Mouse (Mus musculus) neural tube, embryonic 11.5 days (tissue): ENCODE results near the gene Clta. TPM values are rescaled to one million over a fixed set of nuclear protein-coding genes. Genes with fewer than 3 reads are reported as not detected.

Experiments used
- ATAC-seq: fragments of 200-750 bp; cut with Nextera tagmentation; 2 replicates; pipeline ENCODE4 v1.8.0; 2017; ENCODE audit warnings: moderate number of reproducible peaks, mild to moderate bottlenecking, moderate TSS enrichment, moderate library complexity; ENCODE audit not compliant: insufficient read depth, low FRiP score, low TSS enrichment
- DNase-seq: peaks from one replicate; pipeline ENCODE4 v3.0.0-alpha.2; 2015; ENCODE audit warnings: low spot score
- H3K27ac ChIP-seq: fragments of 300-500 bp; sonication (generic); 2 replicates; pipeline ENCODE4 v1.5.1; 2014; ENCODE audit warnings: low read depth, mild to moderate bottlenecking, low read length
- H3K27me3 ChIP-seq: fragments of 300-500 bp; sonication (generic); 2 replicates; pipeline ENCODE4 v1.6.1; 2014; ENCODE audit warnings: mild to moderate bottlenecking, low read length, mixed read lengths; ENCODE audit not compliant: control insufficient read depth, insufficient read depth
- H3K36me3 ChIP-seq: fragments of 300-500 bp; sonication (generic); 2 replicates; pipeline ENCODE4 v1.6.1; 2014; ENCODE audit warnings: mild to moderate bottlenecking, low read length, moderate library complexity, mixed read lengths; ENCODE audit not compliant: control insufficient read depth, insufficient read depth
- H3K4me1 ChIP-seq: fragments of 300-500 bp; sonication (generic); 2 replicates; pipeline ENCODE4 v1.6.1; 2014; ENCODE audit warnings: low read length, mixed read lengths; ENCODE audit not compliant: control insufficient read depth, insufficient read depth
- H3K4me2 ChIP-seq: fragments of 300-500 bp; sonication (generic); 2 replicates; pipeline ENCODE4 v1.6.1; 2014; ENCODE audit warnings: low read depth, mild to moderate bottlenecking, moderate library complexity
- H3K4me3 ChIP-seq: fragments of 300-500 bp; sonication (generic); 2 replicates; pipeline ENCODE4 v1.5.1; 2014; ENCODE audit warnings: low read depth, low read length
- H3K9ac ChIP-seq: fragments of 300-500 bp; sonication (generic); 2 replicates; pipeline ENCODE4 v1.6.1; 2014; ENCODE audit warnings: mild to moderate bottlenecking, low read length
- H3K9me3 ChIP-seq: fragments of 300-500 bp; sonication (generic); 2 replicates; pipeline ENCODE4 v1.6.1; 2016; ENCODE audit warnings: low read length; ENCODE audit not compliant: control insufficient read depth
- WGBS: fragments of 180-500 bp; shearing (Covaris S2); extraction: QIAGEN DNeasy Blood & Tissue Kit; methylation state at CpG from one replicate; pipeline ENCODE4 v1.1.7; 2014; 5-methylcytosine and 5-hydroxymethylcytosine counted together
- polyA plus RNA-seq: library from polyadenylated mRNA; unstranded; fragments of >200 nt; fragmentation: Nextera tagmentation; extraction: Ambion mirVana; gene quantifications from 2 replicates; pipeline ENCODE4 v1.2.1, GENCODE M21; 2014

Gene Clta
- polyA plus RNA-seq, 1 experiment from 2014 or later = 257 TPM

GRCm38 (mm10) chr4:44069411-44069810, 65.2 kb downstream of the Clta start:
- Histone ChIP-seq H3K27me3 (no peaks in the 10 kb centered on the region), H3K9me3 (no peaks in the 10 kb centered on the region), H3K27ac (no peak overlapping the region), H3K4me1 (peaks cover 6% of the 10 kb centered on the region), H3K36me3 (no peaks in the 10 kb centered on the region), H3K9ac (no peak overlapping the region), H3K4me2 (no peak overlapping the region), H3K4me3 (no peak overlapping the region)
- ATAC-seq (no peak), DNase-seq (no peak)
- WGBS = 89% methylated on average over 4 of the region's 4 CpGs

- no peak for ATAC-seq
- Histone ChIP-seq H3K27ac (no peak overlapping the region), H3K4me1 (peaks cover 6% of the 10 kb centered on the region), H3K4me3 (no peak overlapping the region), H3K27me3 (no peaks in the 10 kb centered on the region), H3K36me3 (no peaks in the 10 kb centered on the region), H3K9ac (no peak overlapping the region), H3K9me3 (no peaks in the 10 kb centered on the region), H3K4me2 (no peak overlapping the region)
- WGBS = 78% methylated on average over 4 of the region's 4 CpGs
- DNase-seq = no peak
These were observed 66.4 kb downstream of the Clta start for GRCm38 (mm10) chr4:44070641-44071040.

GRCm38 (mm10) chr4:44071741-44072145, 67.5 kb downstream of the Clta start:
- Histone ChIP-seq H3K27ac (no peak overlapping the region), H3K4me1 (peaks cover 6% of the 10 kb centered on the region), H3K9me3 (no peaks in the 10 kb centered on the region), H3K4me3 (peak overlapping the region; percentile 83), H3K27me3 (no peaks in the 10 kb centered on the region), H3K36me3 (no peaks in the 10 kb centered on the region), H3K4me2 (peak overlapping the region; percentile 79), H3K9ac (peak overlapping the region; percentile 78)
- WGBS = 10% methylated on average over 11 of the region's 11 CpGs
- ATAC-seq (no peak), DNase-seq (peak; percentile 13)

GRCm38 (mm10) chr4:44072146-44072872, 68.1 kb downstream of the Clta start:
- Histone ChIP-seq H3K9ac (peak overlapping the region; percentile 78), H3K4me3 (peak overlapping the region; percentile 83), H3K27ac (peak overlapping the region; percentile 47), H3K4me2 (peak overlapping the region; percentile 79), H3K27me3 (no peaks in the 10 kb centered on the region), H3K36me3 (no peaks in the 10 kb centered on the region), H3K9me3 (no peaks in the 10 kb centered on the region), H3K4me1 (peaks cover 6% of the 10 kb centered on the region)
- peak; percentile 90 for ATAC-seq
- peak; percentile 95 for DNase-seq
- WGBS = under 1% methylated on average over 67 of the region's 70 CpGs

- Histone ChIP-seq H3K27me3 (no peaks in the 10 kb centered on the region), H3K36me3 (no peaks in the 10 kb centered on the region), H3K9ac (peak overlapping the region; percentile 46; the same call in 1 of the 2 replicates), H3K9me3 (no peaks in the 10 kb centered on the region), H3K27ac (no peak overlapping the region), H3K4me3 (peak overlapping the region; percentile 83), H3K4me2 (peak overlapping the region; percentile 79), H3K4me1 (peaks cover 6% of the 10 kb centered on the region)
- ATAC-seq (no peak; the same call in 1 of the 2 replicates), DNase-seq (no peak)
- 12% methylated on average over 9 of the region's 9 CpGs for WGBS
These were observed 68.7 kb downstream of the Clta start for GRCm38 (mm10) chr4:44072873-44073441.

- H3K27me3 ChIP-seq = no peaks in the 10 kb centered on the region
- H3K4me3 ChIP-seq = no peak overlapping the region
- no peak for ATAC-seq
- no peaks in the 10 kb centered on the region for H3K36me3 ChIP-seq
- H3K4me2 ChIP-seq = no peak overlapping the region
- no peaks in the 10 kb centered on the region for H3K9me3 ChIP-seq
- WGBS = 87% methylated on average over 3 of the region's 3 CpGs
- H3K9ac ChIP-seq = no peak overlapping the region
- H3K4me1 ChIP-seq = peaks cover 6% of the 10 kb centered on the region
- no peak for DNase-seq
- H3K27ac ChIP-seq = no peak overlapping the region
These were observed 69.5 kb downstream of the Clta start for GRCm38 (mm10) chr4:44073799-44074198.

GRCm38 (mm10) chr4:44074422-44074821, 70.2 kb downstream of the Clta start:
- Histone ChIP-seq H3K9me3 (no peaks in the 10 kb centered on the region), H3K27me3 (no peaks in the 10 kb centered on the region), H3K36me3 (no peaks in the 10 kb centered on the region), H3K4me3 (no peak overlapping the region), H3K4me2 (no peak overlapping the region), H3K9ac (no peak overlapping the region), H3K27ac (no peak overlapping the region), H3K4me1 (peaks cover 6% of the 10 kb centered on the region)
- DNase-seq (no peak), ATAC-seq (no peak)
- 70% methylated on average over 4 of the region's 4 CpGs for WGBS

GRCm38 (mm10) chr4:44078358-44078933, 74.2 kb downstream of the Clta start:
- Histone ChIP-seq H3K9ac (no peak overlapping the region), H3K27ac (no peak overlapping the region), H3K4me3 (no peak overlapping the region), H3K27me3 (no peaks in the 10 kb centered on the region), H3K4me1 (no peaks in the 10 kb centered on the region), H3K36me3 (no peaks in the 10 kb centered on the region), H3K4me2 (no peak overlapping the region), H3K9me3 (no peaks in the 10 kb centered on the region)
- ATAC-seq (no peak), DNase-seq (no peak)
- WGBS = 87% methylated on average over 7 of the region's 7 CpGs
